Mouse (Mus musculus) bone marrow, adult 2 months (tissue): ENCODE data around the gene Slfn2.
A peak's percentile ranks its signal among the peaks of the same experiment; 100 is the strongest.

Experiments
- CTCF ChIP-seq: fragments of 200-500 bp; IDR thresholded peaks from 2 replicates; pipeline ENCODE4 v1.5.1; 2011; ENCODE audit warnings: low read length, control low read depth; ENCODE audit not compliant: control insufficient read depth, insufficient read depth
- POLR2A ChIP-seq: fragments of 200-500 bp; IDR thresholded peaks from 2 replicates; pipeline ENCODE4 v1.6.1; 2011; ENCODE audit warnings: low read depth, mild to moderate bottlenecking, control low read depth, low read length, borderline replicate concordance; ENCODE audit not compliant: control insufficient read depth

DNA sequence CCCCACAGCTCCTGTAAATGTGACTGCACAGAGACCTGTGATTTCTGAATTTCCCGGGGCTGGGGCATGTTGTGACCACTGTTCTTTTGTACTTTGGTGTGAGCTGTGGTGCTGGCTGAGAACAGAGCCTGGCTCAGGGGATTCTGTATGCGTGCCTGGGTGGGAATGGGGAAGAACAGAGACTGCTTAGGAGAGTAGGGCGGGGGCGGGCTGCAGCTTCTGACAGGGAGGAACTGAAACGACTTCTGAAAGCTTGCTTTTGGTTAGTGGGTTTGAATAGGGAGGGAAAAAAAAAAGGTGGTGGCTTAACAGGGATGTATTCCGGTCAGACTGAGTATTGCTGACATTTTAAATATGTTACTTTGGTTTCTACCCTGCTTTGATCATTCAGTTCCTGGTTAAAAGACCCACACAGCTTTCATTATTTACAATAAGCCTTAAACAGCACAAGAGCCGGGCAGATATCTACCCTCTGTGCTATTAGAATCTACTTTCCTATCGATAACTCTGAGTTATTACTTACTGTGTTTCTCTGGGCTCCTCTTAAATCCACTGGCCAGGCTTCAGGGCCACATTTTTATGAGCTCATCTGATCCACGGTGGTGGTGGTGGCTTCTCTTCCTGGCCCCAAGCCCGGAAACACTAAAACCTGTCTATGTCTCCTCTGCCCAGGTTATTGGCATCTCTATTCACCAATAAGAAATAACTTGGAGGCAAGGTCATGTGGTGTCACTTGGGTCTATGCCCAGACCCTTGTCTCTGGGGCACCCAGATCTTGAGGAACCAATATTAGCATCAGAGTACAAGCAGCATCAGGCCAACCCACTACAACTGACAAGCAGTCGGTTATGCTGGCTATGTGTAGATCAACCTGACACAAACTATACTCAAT is 2.0 kb downstream of the Slfn2 start:
- no peak for TF ChIP-seq CTCF
- peak; percentile 60; the same call in 1 of the 2 replicates for TF ChIP-seq POLR2A
